Mouse (Mus musculus): ENCODE measurements around the gene Ghrl. TPM values are rescaled to one million over a fixed set of nuclear protein-coding genes. Genes with fewer than 3 reads are reported as not detected.
A peak's percentile ranks its signal among the peaks of the same experiment; 100 is the strongest.
"Not testable (repeated sequence)": the region's sequence is repeated elsewhere in the genome, so short reads cannot be mapped to it uniquely, and the experiment has no call there.

The Ghrl gene
- total RNA-seq, 2 experiments from 2014 or later, result not detected

DNA sequence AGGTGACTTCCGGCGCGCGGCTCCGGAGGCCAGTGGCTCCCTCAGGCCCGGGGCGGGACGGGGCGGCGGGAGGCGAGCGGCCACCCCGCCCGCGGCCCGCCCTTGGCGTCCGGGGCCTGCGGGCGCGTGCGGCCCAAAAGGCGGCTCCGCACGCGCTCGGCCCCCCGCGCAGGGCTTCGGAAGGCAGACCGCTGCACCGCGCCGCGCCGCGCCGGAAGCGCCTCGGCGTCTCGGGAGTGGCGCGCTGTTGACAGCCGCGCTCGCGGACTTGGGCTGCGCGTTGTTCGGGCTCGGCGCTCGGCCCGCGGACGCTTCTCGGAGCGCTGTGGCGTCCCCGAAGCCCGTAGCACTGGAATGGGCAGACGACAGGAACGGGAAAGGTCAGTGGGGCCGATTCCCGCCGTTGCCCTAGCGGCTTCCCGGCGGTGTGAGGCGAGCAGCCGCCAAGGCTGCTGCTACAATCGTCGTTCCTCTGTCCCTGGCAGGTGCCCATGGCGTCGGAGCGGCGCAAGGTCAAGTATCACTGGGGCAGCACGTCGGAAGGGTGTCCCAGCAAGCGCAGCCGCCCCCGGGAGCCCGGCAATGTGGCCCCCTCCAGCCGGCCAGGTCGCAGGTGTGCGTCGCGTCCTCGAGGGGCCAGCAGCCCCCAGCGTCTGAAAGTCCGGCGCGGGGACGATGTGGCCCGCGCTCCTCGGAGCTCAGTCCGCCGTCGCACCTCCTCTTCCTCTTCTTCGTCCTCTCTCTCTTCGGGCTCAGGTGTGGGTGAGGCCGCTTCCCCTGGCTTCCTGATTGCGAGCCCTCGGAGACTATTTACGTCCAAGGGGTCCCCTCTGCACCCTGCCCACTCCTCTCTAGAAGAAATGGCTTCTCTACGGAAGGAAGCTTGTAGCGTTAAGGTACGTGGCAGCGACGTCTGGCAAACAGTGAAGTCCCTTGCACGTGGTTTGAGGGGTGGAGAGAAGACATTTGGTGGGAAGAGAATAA is 22.2 kb downstream of the Ghrl start:
- peak; percentile 50 for DNase-seq (ENCODE audit: low spot score in 2 of 2)

DNA sequence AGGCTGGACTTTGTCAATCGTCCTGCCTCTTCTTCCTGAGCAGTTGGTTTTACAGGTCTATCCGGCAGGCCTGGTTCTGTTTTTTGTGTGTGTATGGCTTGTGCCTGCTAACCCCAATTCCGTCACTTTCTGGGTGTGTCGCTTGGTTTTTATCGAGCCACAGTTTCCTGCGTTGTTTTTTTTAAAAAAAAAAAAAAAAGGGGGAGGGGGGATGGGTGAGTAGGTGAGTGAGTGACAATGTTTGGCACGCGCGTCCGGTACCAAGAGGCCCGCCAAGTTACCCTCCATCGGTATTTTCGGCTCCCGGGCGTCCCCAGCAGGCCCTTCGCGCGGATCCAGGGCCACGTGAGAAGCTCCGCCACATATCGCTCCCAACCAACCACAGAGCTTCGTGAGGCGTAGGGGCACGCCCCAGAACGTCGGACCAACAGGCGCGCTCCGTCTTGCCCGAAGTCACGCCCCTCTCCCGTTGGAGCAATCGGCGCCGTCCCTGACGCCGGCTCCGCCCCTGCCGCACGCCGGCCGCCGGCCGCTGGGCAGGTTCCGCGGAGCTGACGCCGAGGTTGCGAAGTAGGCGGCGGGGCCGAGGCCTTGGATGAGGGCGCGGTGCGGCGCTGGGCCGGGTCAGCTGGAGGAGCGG is 23.0 kb downstream of the Ghrl start, which contains the start of gene Tatdn2:
Gene Tatdn2, plus strand, starts transcription at position 469 of the 640 bp plus-strand sequence.
- DNase-seq (ENCODE audit: low spot score in 2 of 2), result peak; percentile 93 to 95

DNA sequence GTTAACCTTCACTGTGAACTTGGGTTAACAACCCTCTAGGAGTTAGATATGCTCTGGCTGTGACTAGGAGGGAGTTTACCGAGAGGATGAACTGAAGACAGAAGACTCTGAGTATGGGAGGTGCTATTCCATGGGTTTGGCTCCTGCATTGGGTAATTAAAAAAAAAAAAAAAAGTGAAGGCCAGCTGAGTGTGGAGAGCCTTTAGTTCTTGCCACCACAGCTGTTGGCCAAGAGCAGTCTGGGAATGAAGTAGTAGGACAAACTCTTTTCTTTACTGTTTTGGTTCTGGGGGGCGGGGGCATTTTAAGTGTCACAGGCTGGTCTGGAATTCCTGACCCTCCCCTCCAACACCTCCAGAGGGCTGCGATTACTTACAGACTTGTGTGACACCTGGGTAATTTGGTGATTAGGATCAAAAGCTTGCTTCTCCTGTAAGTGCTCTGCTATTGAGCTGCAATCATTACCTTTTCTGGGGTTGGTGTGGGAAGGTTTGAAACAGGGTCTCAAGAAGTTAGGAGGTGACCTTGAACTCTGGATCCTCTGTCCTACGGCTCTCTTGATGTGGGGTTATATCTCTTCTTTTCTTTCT is 23.8 kb downstream of the Ghrl start:
- no peak for DNase-seq (ENCODE audit: low spot score in 2 of 2)

DNA sequence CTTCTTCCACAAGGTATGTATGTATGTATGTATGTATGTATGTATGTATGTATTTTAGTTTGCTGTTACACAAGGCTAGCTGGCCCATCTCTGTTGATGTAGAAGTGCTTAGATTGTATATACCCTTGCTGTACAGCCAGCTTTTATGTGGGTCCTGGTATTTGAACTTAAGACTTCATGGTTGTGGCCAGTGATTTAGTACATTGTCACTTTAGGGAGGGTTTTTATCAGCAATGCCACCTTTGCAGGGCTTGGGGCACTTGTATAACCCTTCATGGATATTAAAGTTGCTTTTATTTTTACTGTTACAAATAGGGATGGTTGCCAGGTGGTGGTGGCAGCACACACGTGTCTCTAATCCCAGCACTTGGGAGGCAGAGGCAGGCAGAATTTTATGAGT is 24.5 kb downstream of the Ghrl start:
- no peak for DNase-seq (ENCODE audit: low spot score in 2 of 2)

DNA sequence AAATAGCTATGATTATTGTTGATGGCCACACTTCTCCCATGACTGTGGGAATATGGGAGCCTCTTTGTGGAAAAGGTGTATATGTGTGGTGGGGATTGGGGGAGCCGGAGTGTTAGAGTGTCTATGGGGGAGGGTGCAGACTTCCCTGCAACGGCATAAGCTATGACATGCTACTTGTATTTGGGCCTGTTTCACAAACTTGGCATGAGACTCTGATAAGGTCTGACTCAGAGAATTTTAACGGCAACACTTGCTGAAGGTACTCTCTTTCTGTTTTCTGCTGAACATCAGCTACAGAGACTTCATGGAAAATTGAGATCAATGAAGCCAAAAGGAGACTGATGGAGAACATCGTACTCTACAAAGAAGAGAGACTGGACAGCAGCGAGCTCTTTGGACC is 26.3 kb downstream of the Ghrl start:
- no peak for DNase-seq (ENCODE audit: low spot score in 2 of 2)

DNA sequence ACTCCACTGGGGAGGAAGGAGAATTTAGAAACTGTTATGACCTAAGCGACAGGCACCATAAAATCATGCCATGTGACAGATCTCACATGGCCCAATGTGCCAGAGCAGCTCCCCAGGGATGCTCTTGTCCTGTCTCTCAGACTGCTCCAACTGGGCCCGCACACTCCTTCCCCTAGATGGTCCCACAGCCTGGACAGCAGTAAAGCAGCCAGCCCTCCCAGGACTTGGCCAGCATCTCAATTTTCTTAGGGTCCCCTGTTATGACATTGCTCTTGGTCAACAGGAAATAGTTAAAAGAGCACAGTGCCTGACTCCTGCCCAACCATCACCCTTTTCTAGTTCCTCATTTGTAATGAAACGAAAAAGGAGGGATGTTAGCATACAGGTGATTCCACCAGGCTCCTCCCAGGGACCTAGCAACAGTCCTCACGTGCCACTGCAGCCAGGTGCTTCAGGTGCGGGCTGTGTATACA is 27.0 kb downstream of the Ghrl start:
- no peak for DNase-seq (ENCODE audit: low spot score in 2 of 2)

DNA sequence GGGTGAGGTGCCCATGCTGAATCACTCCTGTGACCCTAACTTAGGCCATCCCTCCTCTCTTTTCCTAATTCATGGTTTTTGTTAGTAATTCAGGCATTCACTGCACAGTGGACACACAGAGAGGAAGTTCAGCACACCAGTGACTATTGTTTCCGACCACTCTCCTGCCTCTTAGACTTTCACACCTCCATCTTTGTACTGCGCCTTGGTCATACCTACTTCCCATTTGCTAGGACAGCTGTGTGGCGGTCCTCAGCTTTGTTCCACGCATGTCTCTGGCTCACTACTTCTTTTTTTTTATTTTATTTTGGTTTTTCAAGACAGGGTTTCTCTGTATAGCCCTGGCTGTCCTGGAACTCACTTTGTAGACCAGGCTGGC is 28.6 kb downstream of the Ghrl start:
- no peak for DNase-seq (ENCODE audit: low spot score in 2 of 2)

DNA sequence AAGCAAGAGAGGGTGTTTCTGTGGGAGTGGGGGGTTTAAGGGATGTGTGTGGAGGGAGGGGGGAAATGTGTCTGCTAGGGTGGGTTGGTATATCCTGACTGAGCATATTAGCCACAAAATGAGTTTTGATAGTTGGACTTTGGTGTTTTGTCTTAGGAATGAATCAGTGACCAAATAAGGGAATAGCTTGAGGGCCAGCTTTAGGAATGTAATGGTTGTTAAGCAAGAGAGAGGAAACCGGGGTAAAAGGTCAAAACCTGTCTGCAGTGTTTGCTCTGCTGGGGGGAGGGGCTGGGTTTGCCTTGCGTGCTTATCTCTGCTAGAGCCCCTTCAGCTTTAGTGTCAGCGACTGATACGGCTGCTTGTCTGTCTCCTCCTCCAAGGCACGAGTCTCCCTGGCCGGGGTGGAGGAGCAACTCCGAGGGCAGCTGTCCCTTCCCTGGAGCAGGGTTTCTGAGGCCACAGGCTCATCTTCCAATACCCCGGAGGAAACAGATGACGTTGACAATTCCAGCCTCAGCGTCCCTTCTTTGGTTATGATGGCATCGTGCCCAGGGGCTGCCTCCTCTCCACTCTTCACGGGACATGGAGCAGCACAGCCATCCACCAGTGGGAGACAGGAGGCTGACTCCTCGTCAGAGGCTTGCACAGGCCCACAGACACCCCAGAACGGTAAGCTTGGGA is 29.1 kb downstream of the Ghrl start:
- DNase-seq (ENCODE audit: low spot score in 2 of 2), result peak; percentile 59 to 62

DNA sequence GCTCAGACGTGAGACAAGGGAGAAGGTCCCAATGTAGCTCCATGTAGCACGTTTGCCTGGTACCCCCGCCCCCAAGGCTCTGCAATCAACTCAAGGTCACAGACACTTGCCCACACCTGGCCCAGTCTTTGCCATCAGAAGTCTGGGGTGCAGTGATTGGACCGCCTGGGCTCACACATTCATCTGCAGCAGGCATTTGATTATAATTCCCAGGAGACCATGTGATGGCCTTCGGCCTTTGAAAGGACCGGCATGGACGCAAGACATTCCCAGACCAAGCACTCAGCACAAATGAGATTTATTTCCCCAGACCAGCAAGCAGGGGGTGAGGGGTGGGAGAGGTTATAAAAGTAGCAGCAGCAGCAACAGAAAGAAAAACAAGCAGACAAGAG is 29.7 kb downstream of the Ghrl start:
- no peak for DNase-seq (ENCODE audit: low spot score in 2 of 2)

DNA sequence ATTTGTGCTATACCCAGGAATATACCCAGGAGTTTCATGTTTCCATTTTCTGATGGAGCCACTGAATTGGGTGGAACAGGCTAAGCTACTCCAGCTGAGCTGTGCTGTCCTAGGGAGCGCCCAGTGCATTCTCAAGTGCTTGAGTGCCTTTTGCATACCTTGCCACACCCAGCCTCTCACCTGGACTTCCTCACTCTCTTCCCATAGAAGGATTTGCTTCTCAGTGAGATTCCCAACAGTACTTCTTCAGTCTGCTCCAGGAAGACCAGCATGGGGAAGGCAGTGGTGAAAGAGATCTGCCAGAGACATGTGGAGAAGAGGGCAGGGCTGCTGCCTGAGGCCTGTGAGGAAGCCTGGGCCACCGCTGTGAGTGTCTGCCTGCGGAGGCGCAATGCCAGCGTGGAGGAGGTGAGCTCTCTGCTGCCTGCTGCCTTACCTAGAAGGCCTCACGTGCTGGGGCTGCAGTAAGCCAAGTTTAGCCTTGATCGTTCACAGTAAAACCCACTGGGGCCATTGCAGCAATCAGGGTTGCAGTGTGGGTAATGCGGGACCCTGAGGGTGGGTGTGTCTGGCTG is 33.0 kb downstream of the Ghrl start:
- DNase-seq (ENCODE audit: low spot score in 2 of 2), result no peak

DNA sequence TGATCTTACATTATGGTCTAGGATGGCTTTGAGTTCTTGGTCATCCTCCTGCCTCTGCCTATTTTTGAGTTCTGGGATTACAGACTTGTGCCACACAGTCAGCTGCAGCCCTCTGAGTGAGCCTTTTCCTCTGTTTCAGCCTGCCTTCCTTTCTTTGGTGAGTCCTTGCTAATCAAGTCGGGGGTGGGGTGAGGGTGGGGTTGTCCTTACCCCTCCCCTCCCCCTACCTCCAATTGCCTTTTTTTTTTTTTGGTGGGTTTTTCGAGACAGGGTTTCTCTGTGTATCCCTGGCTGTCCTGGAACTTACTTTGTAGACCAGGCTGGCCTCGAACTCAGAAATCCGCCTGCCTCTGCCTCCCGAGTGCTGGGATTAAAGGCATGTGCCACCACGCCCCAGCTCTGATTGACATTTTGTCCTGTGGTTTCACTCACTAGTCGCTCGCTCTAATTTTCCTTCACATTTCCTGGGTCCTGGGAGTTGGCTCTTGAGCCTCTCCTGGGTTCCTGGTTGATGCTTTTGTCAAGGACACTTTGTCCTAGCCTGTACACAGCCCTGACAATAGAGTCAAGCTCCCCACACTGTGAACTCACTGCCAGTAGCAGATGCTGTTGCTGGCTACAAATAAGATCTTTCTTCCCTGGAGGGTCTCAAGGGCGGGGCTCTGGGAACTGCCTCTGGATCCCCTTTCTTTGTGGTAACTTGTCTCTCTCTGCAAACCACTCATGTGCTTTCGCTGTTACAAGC is 36.4 kb downstream of the Ghrl start:
- no peak for DNase-seq (ENCODE audit: low spot score in 2 of 2)

DNA sequence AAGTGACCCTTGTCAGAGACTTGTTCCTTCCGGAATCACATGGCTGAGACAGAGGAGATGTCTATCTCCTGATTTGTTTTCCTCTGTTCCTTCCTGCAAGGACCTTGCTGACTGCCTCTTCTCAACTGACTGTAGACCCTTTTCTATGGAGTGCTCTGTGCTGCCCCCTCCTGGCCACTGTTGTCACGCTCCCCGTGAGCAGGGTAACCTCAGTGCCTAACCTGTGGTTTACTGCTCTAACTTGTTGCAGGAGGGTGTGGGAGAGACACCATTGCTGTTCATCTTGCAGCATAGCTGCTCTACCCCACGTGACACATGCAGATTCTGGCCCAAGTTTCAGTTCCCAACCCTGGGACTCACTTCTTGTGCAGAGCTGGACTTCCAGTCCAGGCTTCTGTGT is 38.4 kb downstream of the Ghrl start:
- DNase-seq (ENCODE audit: low spot score in 2 of 2), result peak; percentile 88 to 92

DNA sequence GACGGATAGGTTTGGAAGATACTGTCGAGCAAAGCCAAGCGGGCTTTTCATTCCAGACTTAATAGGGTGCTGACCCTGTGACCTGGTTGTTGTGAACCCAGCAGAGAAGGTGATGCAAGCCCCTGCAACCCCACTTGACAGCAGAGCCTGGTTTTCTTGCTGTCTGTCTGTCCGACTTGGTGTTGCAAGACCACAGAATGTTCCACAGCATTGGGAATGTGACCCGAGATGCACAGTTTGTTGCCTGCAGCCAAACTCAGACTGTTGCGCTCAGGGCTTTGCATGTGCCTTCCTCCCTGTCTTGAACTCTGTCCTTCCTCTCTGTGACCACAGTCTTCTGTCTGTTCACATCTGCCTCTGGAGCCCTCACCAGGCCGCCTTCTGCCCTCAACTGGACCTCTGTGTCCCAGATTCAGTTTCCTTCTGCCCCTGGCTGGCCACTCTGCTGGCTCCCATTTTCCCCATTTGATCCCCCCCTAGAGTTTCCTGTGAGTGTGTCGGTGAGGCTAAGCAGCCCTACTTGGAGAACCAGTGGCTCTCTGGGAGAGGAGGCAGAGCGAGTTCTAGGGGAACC is 39.6 kb downstream of the Ghrl start:
- DNase-seq (ENCODE audit: low spot score in 2 of 2), result no peak

DNA sequence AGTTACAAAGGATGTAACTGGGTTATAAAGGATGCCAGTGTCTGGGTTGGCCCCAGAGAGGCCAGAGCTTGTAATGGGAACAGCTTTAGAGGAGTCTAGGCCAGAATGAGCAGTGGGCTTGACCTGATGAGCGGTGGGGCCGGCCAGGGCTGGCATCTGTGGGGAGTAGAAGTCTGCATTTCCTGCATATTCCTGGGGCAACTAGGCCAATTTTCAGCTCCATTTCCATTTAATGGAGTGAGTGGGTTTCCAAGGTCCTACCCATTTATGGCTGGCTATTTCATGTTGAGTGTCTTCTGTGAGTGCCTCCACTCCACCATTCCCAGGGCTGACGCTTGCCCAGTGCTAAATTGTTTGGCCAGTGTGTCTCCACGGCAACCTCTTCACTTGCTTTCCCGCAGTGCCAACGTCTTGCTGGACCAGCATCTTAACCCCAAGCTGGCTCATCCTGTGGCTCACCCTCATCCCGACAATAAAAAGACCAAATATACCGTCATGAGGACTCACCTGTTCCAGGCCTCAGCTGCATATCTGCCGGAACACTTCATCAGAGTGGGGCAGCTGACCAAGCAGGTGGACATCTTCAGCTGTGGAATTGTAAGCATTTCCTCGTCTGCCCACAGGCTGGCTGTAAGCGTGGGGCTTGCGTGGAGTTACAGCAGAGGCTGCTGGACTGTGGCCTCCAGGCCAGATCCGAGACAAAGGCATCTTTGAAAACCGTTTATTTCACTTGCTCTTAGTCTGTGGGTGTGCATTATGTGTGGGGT is 41.3 kb downstream of the Ghrl start:
- DNase-seq (ENCODE audit: low spot score in 2 of 2), result no peak

DNA sequence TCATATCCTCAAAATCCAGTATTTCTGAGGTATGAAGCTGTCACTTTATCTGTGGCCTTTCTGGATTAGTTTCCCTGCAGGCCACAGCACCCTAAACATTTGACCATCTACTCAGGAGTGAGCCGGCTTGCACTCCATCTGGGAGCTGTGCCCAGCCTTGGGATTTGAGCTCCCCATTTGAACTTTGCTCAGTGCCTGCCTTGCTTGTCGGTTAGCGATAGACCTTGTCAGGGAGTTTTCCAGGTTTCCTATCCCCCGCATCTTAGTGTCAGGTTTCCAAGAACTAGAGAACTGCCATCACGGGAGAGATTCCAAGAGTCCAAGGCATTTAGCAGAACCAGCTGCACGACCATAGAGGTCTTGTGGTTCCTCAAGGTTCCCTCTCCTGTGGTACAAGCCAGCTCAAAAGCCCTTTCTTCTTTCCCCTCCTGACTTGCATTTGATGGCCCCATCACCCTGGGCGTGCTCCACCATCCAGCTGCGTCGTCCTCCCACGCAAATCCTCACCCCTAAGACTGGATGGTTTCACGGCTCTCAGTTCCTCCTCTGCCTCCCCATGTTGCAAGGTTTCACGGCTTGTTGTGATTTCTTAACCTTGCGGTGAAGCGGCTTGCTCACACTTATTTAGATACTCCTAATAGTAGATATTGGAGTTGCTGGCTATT is 42.5 kb downstream of the Ghrl start:
- no peak for DNase-seq (ENCODE audit: low spot score in 2 of 2)

DNA sequence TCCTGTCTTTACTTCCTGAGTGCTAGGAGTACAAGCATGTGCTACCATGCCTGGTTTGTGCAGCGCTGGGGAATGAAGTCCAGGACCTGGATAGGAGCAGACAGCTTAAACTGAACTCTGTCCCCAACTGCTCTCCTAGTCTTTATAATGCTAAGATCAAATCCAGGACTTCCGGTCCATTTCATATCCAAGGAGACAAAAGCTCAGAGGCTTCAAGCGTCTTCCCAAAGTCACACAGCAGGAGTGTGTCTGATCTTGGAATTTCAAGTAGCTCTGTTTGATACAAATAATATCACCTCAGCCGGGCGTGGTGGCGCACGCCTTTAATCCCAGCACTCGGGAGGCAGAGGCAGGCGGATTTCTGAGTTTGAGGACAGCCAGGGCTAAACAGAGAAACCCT is 43.7 kb downstream of the Ghrl start:
- no peak for DNase-seq (ENCODE audit: low spot score in 2 of 2)

DNA sequence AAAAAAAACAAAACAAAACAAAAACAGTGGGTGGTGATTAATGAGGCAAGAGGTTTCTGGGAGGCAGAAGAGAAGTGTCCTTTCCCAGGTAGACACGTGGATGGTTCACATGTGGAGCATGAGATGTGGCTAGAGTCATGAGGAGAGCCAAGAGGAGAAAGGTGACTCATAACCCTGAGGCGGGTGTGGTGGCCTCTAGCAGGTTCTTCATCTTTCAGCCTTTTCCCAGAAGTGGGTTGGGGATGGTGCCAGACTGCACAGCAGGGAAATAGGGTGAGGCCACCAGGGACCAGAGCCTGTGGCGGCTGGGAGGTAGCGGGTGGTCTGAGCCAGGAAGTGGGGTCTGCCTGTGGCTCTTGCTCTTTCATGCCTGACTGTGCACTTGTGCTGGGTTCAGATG is 44.4 kb downstream of the Ghrl start:
- no peak for DNase-seq (ENCODE audit: low spot score in 2 of 2)

DNA sequence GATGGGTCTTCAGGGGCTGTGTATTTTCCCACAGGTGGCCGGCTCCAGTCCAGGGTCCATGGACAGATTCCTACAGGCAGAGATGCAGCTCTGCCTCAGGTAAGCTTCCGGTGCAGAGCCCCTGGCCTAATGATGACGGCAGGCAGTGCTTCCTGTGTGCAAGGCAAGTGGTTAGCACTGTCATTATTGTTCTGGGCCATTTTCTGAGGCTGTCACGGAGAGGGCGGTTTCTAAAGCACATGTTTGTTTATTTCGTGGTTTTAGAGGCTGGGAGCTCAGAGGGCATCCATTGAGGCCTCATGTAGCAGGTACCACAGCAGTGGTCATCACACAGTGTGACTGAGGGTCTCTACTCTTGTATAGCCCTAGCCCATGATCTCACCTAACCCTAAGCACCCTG is 46.7 kb downstream of the Ghrl start:
- DNase-seq (ENCODE audit: low spot score in 2 of 2), result no peak

DNA sequence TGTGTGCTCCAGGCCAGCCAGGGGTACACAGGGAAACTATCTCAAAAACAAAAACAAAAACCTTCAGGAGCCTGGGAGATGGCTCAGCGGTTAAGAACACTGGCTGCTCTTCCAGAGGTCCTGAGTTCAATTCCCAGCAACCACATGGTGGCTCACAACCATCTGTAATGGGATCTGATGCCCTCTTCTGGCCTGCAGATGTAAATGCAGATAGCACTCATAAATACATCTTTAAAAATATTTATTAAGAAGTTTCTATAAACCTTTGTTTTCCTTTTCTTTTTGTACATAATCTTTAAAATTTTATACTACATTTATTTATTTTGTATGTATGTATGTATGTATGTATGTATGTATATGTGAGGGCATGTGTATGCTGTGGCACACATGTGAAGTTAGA is 47.7 kb downstream of the Ghrl start:
- DNase-seq (ENCODE audit: low spot score in 2 of 2), result not testable (repeated sequence)
